Mouse (Mus musculus) thymus, adult 18-20 months (tissue): Measurements from ENCODE around the gene Chsy1.

Experiments used
- DNase-seq, 2 experiments: peaks; one replicate each; pipeline ENCODE4 v3.0.0; 2022; ENCODE audit warnings: mixed read lengths in 2 of 2

The Chsy1 gene

GRCm38 (mm10) chr7:66108961-66109854 lies at the start of gene Chsy1:
Gene Chsy1, plus strand, starts transcription at chr7:66109515.
- DNase-seq, result peak; percentile 81 to 87

- peak; percentile 79 to 81 for DNase-seq
Measured at GRCm38 (mm10) chr7:66060066-66060956, 49.0 kb upstream of the Chsy1 start.

- no peak for DNase-seq
Measured at GRCm38 (mm10) chr7:66061057-66061456, 48.3 kb upstream of the Chsy1 start.

- no peak for DNase-seq
Measured at GRCm38 (mm10) chr7:66076411-66076810, 32.9 kb upstream of the Chsy1 start.

DNA sequence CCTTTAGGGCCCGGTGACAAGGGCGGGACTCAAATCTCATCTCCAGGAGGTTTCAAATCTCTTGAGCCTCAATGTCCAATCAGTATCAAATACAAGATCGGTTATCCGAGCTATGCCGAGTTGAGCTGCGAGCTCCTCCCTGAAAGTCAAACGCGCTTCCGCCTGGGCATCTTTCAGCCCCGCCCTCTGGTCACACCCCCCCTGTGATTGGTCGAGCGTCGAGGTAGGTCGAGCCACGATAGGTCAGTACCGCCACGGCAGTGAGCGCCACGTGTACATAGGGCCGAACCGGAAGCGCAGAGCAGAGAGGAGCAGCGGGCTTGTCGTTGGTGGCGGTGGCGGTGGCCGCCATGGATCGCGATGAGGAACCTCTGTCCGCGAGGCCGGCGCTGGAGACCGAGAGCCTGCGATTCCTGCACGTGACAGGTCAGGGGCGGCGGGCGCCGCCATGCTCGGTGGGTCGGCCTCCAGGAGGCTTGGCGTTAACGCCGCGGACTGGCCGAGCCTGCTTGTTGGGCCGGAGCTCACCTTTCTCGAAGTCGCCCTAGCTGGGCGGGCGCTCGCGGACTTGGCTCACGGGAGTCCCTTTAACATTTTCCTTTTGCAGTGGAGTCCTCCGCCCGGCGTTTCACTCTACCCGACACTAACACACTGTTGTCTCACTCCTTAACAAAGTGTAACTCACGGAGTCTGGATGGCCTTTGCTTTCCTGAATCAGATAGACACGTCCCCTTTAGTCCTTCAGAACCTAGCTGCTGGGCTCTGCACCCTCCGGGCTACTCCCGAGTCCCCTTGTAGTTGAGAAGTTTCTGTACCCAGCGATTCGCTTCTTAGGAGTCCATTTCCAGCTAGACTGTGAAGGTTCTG lies 29.7 kb upstream of the Chsy1 start, which contains the start of gene Selenos:
Gene Selenos (plus strand): TSS at position 286 of the 867 bp plus-strand sequence.
- DNase-seq, result peak; percentile 91 to 93

DNA sequence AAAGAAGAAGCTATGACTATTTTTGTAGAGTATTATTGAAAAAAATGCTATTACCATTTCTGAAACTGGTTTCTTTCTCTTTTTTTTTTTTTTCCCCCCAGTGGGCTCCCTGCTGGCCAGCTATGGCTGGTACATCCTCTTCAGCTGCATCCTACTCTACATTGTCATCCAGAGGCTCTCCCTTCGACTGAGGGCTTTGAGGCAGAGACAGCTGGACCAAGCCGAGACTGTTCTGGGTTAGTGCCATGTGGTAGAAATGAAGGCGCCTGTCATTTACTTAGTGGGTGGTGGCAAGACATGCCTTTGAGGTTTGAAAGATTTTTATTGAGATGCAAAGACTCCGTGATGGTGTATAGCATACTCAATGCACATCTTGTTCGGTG lies 29.1 kb upstream of the Chsy1 start:
- DNase-seq, result no peak

- no peak for DNase-seq
Measured at GRCm38 (mm10) chr7:66083757-66084156, 25.6 kb upstream of the Chsy1 start.

- DNase-seq, result no peak
Measured at GRCm38 (mm10) chr7:66084546-66084945, 24.8 kb upstream of the Chsy1 start.

GRCm38 (mm10) chr7:66087652-66088051 lies 21.7 kb upstream of the Chsy1 start:
- no peak for DNase-seq

DNA sequence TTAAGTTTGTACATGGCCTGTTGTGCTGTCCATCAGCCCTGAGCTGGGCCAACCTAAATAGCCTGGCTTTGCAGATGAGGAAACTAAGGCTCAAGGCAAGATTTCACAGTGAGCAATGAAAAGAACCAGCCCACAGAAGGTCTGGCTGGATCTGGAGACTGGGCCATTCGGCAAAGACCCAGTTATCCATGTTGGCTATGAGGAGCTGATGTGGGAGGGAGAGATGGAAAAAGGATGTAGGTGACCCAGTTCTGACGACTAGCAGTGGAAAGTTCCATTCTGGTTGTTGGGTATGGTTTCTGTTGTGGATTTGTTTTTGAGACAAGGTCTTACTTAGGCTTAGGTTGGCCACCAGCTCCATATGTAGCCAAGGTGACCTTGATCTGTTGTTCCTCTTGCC lies 21.2 kb upstream of the Chsy1 start:
- no peak for DNase-seq

GRCm38 (mm10) chr7:66090676-66091190 lies 18.6 kb upstream of the Chsy1 start:
- no peak for DNase-seq

GRCm38 (mm10) chr7:66091553-66091952 lies 17.8 kb upstream of the Chsy1 start:
- DNase-seq, result no peak

DNA sequence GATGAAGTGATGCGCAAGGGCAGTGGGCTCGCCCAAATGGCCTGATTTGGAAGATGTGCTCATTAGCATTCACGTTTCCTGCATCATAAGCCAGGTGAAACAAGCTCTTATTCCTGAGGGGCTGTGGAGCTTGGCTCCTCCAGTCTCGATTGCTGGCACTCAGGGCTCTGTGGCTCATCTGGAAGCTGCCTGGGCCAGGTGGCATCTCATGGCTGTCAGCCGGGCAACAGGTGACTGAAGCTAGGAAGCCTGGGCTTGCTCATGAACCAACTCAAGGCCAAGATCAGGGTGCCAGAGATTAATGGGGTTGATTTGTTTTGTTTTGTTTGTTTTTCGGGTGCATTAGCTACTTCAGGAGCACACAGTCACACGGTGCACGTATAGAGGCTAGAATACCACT lies 16.7 kb upstream of the Chsy1 start:
- no peak for DNase-seq

DNA sequence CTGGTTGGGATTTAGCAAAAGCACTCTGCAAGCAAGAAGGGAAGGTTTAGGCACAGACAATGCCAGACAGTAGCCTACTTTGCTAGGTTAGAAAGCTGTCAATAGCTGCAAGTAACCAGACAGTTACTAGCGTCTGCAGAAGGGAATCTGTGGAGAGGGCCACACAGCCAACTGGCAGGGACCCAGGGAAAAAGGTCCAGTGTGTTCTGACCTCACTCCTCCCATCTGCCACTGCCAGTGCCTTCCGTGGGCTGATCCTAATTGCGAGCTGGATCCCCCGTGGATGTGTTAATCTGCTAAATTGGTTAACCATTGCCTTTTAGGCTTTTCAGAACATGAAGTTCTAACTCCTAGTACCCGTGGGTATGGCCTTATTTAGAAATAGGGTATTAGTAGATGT lies 15.2 kb upstream of the Chsy1 start:
- DNase-seq, result no peak

GRCm38 (mm10) chr7:66098803-66099202 lies 10.5 kb upstream of the Chsy1 start:
- no peak for DNase-seq

DNA sequence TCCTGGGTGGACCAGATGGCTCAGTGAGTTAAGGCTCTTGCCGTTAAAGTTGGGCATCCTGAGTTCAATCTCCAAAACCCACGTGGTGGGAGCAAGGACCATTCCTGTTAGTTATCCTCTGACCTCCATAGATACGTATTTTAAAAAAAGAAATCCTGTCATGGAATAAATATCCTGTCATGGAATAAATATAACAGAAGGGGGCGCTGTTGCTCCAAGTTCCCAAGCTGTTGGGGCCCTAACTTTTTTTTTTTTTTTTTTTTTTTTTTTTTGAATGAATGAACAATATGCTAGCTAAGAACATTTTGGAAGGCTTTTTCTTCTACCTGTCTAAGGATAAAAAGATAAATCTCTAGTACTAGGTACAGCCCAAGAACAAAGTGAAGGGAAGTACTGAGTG lies 7.4 kb upstream of the Chsy1 start:
- DNase-seq, result no peak

GRCm38 (mm10) chr7:66104531-66104930 lies 4.8 kb upstream of the Chsy1 start:
- DNase-seq, result no peak

GRCm38 (mm10) chr7:66105771-66106170 lies 3.5 kb upstream of the Chsy1 start:
- DNase-seq, result no peak

GRCm38 (mm10) chr7:66106581-66107056 lies 2.7 kb upstream of the Chsy1 start:
- DNase-seq, result no peak

GRCm38 (mm10) chr7:66107206-66107605 lies 2.1 kb upstream of the Chsy1 start:
- DNase-seq, result no peak

GRCm38 (mm10) chr7:66107930-66108329 lies 1.4 kb upstream of the Chsy1 start:
- DNase-seq, result no peak
